Mouse (Mus musculus) E14TG2a.4 (cell line): Measurements from ENCODE around the gene Ehd2.

Experiments
- H3K27me3 ChIP-seq: 2 replicates; pipeline ENCODE4 v1.6.1; 2014; ENCODE audit warnings: low read length, control low read depth; ENCODE audit not compliant: insufficient read depth
- H3K36me3 ChIP-seq: 2 replicates; pipeline ENCODE4 v1.6.1; 2014; ENCODE audit warnings: low read length, control low read depth; ENCODE audit not compliant: insufficient read depth
- H3K4me1 ChIP-seq: replicated peaks from 2 replicates; pipeline ENCODE4 v1.6.1; 2014; ENCODE audit warnings: low read depth, low read length, control low read depth
- H3K4me3 ChIP-seq: replicated peaks from 2 replicates; pipeline ENCODE4 v1.5.1; 2014; ENCODE audit warnings: mild to moderate bottlenecking, low read length
- H3K9me3 ChIP-seq: 2 replicates; pipeline ENCODE4 v1.6.1; 2014; ENCODE audit warnings: low read length, control low read depth
- CTCF ChIP-seq: conservative IDR thresholded peaks from 2 replicates; pipeline ENCODE4 v1.5.1; 2014; ENCODE audit warnings: low read length
- NANOG ChIP-seq: IDR thresholded peaks from 2 replicates; pipeline ENCODE4 v1.6.1; 2014; ENCODE audit warnings: borderline replicate concordance, low read length, mixed read lengths
- POU5F1 ChIP-seq: IDR thresholded peaks from 2 replicates; pipeline ENCODE4 v1.6.1; 2014; ENCODE audit warnings: low read length, borderline replicate concordance

Gene Ehd2

DNA sequence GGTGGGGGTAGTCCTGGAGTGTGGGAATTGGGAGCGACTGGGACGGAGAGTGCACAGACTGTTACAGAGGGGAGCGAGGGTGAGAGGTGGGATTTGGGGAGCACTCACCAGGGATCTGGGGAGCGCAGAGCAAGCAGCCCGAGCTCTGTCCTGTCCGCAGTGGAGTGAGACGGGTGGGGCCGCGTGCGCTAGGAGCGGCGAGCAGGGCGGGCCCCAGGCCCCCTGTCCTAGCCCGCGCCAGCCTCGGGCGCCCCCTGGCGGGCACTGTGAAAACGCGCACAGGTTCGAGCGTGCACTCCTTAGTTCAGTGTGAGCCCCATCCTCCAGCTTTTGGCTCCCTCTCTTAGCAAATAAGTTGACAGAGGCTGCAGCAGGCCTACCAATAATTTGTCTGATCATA lies at the start of gene Ehd2:
Gene Ehd2 (minus strand): TSS at position 256 of the 400 bp plus-strand sequence.
- peaks cover 52% of the 10 kb centered on the region for H3K4me1 ChIP-seq
- peaks cover 48% of the 10 kb centered on the region for H3K27me3 ChIP-seq
- peak within 1 kb of the TSS; percentile 71 for H3K4me3 ChIP-seq
- H3K36me3 ChIP-seq, result no peaks in the 10 kb centered on the region
- no peak for TF ChIP-seq POU5F1
- peak; percentile 15 for TF ChIP-seq CTCF
- no peak for TF ChIP-seq NANOG
- H3K9me3 ChIP-seq, result no peaks in the 10 kb centered on the region

DNA sequence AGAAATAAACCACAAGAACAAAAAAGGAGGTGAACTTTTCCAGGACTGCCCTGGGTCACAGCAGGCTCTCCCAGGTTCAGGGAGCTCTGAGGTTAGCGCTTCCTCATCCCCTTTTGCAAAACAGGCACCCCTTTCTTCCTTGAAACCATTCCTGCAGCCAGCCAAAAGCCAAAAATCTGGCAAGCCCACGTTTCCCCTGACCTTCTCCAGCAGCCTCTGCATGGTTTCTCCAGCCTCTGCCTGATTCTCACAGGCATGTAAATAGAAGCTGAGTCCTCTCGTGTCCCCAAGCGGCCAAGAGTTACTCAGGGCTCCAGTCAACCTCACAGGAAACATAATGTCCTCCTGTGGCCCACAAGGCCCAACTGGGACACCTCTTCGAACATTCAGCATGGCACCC lies 48.0 kb upstream of the Ehd2 start:
- H3K4me3 ChIP-seq, result no peak overlapping the region
- H3K36me3 ChIP-seq, result peaks cover 15% of the 10 kb centered on the region
- no peaks in the 10 kb centered on the region for H3K27me3 ChIP-seq
- TF ChIP-seq POU5F1, result no peak
- TF ChIP-seq CTCF, result no peak
- TF ChIP-seq NANOG, result no peak
- no peaks in the 10 kb centered on the region for H3K9me3 ChIP-seq
- peaks cover 65% of the 10 kb centered on the region for H3K4me1 ChIP-seq

DNA sequence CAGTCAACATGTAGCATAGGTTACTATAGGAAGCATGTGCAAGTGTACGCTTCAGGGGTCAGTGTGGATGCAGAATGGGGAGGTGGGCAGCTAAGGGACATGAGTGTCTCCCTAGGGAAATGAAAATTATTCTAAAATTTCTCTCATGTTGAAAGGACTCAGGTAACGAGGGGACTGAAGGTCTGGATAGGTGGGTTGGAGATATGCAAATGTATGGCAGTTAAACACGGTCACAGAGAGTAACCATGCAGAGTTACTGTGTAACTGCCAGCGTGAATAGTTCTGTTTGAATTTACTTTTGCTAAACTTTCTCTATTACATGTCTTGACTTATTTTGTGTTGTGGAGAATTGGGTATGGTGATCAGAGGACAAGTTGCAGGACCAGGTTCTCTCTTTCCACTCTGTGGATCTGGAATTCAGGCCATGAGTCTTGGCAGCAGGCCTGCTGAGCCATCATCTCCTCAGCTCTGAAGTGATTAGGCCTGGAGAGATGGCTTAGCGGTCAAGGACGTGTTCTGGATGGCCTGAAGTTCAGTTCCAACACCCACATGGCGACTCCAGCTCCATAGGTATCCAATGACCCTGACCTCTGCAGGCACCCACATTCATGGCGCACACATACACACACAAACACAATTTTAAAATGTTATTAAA lies 47.3 kb upstream of the Ehd2 start:
- Histone ChIP-seq H3K36me3 (peaks cover 15% of the 10 kb centered on the region), H3K27me3 (no peaks in the 10 kb centered on the region), H3K4me1 (peaks cover 67% of the 10 kb centered on the region), H3K9me3 (no peaks in the 10 kb centered on the region), H3K4me3 (no peak overlapping the region)
- no peak for TF ChIP-seq POU5F1
- TF ChIP-seq CTCF, result no peak
- no peak for TF ChIP-seq NANOG

DNA sequence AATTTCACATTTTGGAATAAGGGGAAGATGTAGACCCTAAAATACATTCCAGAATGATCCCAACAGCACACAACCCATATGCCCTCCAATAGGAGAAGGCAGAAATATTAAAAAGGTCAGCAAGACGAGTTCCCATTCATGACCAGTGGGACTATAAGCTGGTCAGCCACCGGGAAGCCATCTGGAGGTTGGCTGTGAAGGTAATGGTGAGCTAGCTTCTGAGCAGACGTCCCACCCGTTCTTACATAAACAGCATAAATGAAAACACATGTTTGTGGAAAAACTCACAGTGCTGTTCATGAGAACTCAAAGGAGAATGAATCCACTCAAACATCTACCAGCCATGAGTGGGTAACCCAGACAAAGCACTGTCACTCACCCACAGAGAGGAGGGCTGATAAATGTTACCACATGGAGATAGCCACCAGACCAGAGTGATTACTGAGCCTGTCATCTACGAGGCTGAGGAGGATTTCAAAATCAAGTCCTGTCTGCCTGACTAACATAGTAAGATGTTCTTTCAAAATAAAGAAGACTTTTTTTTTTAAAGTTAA lies 46.4 kb upstream of the Ehd2 start:
- Histone ChIP-seq H3K36me3 (peaks cover 15% of the 10 kb centered on the region), H3K9me3 (no peaks in the 10 kb centered on the region), H3K27me3 (no peaks in the 10 kb centered on the region), H3K4me3 (no peak overlapping the region), H3K4me1 (peaks cover 66% of the 10 kb centered on the region)
- TF ChIP-seq CTCF (no peak), POU5F1 (no peak), NANOG (no peak)

DNA sequence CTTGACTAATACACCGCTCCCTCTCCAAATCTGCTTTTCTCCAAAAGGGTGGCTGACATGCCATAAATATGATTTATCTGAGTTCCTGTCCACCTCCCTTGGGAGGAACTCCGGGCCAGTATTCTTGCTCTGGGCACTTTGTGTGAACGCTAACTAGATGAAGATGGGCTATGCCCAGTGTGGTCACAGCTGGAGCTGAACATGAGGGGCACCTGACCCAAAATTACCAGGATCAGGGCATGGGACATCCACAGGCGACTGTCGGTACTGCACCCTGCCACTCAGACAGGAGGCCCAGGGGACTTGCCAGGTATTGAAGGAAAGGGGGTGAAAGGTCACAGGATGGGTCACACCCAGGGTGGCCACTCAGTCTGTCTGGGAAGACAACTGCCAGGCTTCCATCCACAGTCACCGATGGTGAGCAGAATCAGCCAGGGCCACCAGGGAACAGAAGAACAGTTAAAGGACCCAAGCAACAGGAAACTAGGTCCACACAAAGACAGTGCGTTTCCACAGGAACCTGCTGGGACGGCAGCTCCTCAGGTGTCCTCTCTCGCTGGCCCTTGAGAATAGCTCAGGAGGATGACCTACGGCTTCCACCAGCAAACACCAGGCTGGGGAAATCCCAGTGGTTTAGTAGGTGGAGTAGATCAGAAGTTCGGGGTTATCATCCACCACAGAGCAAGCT lies 45.4 kb upstream of the Ehd2 start:
- H3K27me3 ChIP-seq, result no peaks in the 10 kb centered on the region
- no peaks in the 10 kb centered on the region for H3K9me3 ChIP-seq
- peaks cover 16% of the 10 kb centered on the region for H3K36me3 ChIP-seq
- H3K4me1 ChIP-seq, result peaks cover 67% of the 10 kb centered on the region
- H3K4me3 ChIP-seq, result no peak overlapping the region
- TF ChIP-seq POU5F1 (no peak), CTCF (peak; percentile 91), NANOG (no peak)

DNA sequence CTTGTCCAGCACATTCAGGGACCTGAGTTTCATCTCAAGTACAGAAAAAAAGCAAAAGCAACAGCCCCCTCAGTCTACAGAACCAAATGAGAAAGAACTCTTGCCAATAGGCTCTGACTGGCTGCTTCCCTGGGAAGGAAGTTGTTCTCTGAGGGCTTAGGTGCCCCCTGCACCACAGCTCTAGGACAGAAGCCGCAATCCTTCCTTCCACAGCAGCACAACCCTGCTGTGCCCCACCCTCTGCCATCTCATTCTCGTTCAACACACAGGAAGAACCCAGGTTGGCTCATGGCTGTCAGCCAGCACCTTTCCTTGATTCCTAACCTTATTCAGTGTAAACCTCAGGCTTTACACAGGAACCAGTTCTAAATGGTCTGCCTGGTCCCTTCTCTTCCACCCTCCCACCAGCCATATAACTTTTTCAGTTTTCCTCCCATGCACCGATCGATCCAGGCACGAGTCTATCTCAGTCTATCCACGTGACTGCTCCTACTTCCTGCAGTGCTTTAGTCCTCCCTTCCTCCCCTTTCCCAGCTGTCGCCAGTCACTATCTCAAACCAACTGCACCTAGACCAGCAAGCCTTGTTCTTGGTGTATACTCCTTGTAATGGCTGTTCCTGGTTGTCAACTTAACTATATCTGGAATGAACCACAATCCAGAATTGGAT lies 44.2 kb upstream of the Ehd2 start:
- Histone ChIP-seq H3K4me3 (0 out of 2 replicates have a peak overlapping the region, but pooled peaks have one; percentile 5), H3K4me1 (peaks cover 70% of the 10 kb centered on the region), H3K36me3 (peaks cover 19% of the 10 kb centered on the region), H3K27me3 (no peaks in the 10 kb centered on the region), H3K9me3 (no peaks in the 10 kb centered on the region)
- TF ChIP-seq NANOG (no peak), POU5F1 (no peak), CTCF (no peak)

DNA sequence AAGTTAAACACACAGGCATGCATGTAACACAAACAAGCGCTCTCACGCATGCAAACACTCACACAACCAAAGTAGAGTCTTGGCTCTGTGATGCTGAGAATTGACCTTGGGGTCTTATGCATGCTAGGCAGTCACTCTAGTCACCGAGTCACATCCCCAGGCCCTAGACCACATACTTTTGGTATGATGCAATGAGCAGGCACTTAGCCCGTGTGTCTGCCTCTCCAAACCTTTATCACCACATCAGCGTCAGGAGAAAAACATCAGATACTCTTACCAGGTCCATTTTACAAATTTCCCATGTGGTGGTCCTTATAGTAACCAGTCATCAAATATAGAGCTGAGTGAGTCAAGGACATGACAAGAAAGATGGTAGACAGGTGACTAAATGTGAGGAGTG lies 43.3 kb upstream of the Ehd2 start:
- peaks cover 78% of the 10 kb centered on the region for H3K4me1 ChIP-seq
- H3K4me3 ChIP-seq, result no peak overlapping the region
- H3K36me3 ChIP-seq, result peaks cover 19% of the 10 kb centered on the region
- H3K9me3 ChIP-seq, result no peaks in the 10 kb centered on the region
- TF ChIP-seq NANOG, result no peak
- TF ChIP-seq CTCF, result no peak
- no peak for TF ChIP-seq POU5F1
- no peaks in the 10 kb centered on the region for H3K27me3 ChIP-seq

DNA sequence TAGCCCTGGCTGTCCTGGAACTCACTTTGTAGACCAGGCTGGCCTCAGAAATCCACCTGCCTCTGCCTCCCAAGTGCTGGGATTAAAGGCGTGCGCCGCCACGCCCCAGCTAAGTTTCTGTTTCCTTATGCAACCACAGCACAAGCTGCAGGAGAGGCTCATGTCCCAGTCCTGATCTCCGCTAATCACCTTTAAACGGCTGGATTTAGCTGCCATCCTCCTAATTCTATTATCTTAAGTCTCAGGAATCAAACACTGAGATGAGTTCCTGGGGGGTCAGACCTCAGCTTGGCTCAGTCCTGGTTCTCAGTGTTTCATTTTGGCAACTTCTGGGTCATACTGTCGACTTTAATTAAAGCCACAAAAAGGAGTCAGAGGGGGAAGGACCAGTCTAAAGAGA lies 42.3 kb upstream of the Ehd2 start:
- H3K4me1 ChIP-seq, result peaks cover 78% of the 10 kb centered on the region
- TF ChIP-seq NANOG, result no peak
- no peak for TF ChIP-seq POU5F1
- TF ChIP-seq CTCF, result no peak

More for the DNA sequence above, 42.3 kb upstream of the Ehd2 start:
- no peak overlapping the region for H3K4me3 ChIP-seq
- H3K36me3 ChIP-seq, result peaks cover 19% of the 10 kb centered on the region
- H3K9me3 ChIP-seq, result no peaks in the 10 kb centered on the region
- H3K27me3 ChIP-seq, result no peaks in the 10 kb centered on the region
